Mouse (Mus musculus) CH12.LX (cell line): ENCODE measurements around the gene Thy1. TPM values are rescaled to one million over a fixed set of nuclear protein-coding genes. Genes with fewer than 3 reads are reported as not detected.
A peak's percentile ranks its signal among the peaks of the same experiment; 100 is the strongest.

Source experiments
- DNase-seq: peaks from one replicate; pipeline ENCODE4 v3.0.0-alpha.2; 2013; ENCODE audit errors: extremely low read depth
- H3K27ac ChIP-seq: 2 replicates; pipeline ENCODE4 v1.5.1; 2012; ENCODE audit warnings: low read depth, mild to moderate bottlenecking, control low read depth, moderate library complexity; ENCODE audit not compliant: insufficient read depth
- H3K27me3 ChIP-seq: replicated peaks from 2 replicates; pipeline ENCODE3; 2012; ENCODE audit warnings: inconsistent platforms
- H3K36me3 ChIP-seq, 2 experiments: replicated peaks in 1 of 2; 2 replicates each; pipeline versions ENCODE3 to v1.6.1; 2012; ENCODE audit warnings: inconsistent platforms in 1 of 2, low read length in 1 of 2, mild to moderate bottlenecking in 1 of 2, mixed read lengths in 1 of 2, moderate library complexity in 1 of 2; ENCODE audit not compliant: control insufficient read depth in 1 of 2, insufficient read depth in 1 of 2
- H3K4me1 ChIP-seq, 2 experiments: 2 replicates each; pipeline ENCODE4 v1.6.1; 2012; ENCODE audit warnings: inconsistent platforms in 1 of 2, moderate library complexity in 1 of 2; ENCODE audit not compliant: insufficient read depth in 2 of 2, control insufficient read depth in 1 of 2
- H3K4me2 ChIP-seq: 2 replicates; pipeline ENCODE4 v1.6.1; 2012; ENCODE audit warnings: low read depth, mild to moderate bottlenecking, control low read depth; ENCODE audit not compliant: poor library complexity, insufficient read depth, severe bottlenecking
- H3K4me3 ChIP-seq, 3 experiments: fragments of 150-350 bp in 1 of 3; sonication (generic) in 1 of 3; replicated peaks in 1 of 3; 2 replicates each; pipeline versions ENCODE3 to v1.5.1; 2011 to 2012; ENCODE audit warnings: low read depth in 2 of 3, low read length in 2 of 3, mild to moderate bottlenecking in 2 of 3, moderate library complexity in 2 of 3, control low read depth in 1 of 3, improper control_type of control experiment in 1 of 3, inconsistent platforms in 1 of 3, mixed read lengths in 1 of 3; ENCODE audit not compliant: poor library complexity in 1 of 3
- H3K79me2 ChIP-seq: replicated peaks from 2 replicates; pipeline ENCODE4 v1.6.1; 2012; ENCODE audit warnings: mild to moderate bottlenecking, moderate library complexity; ENCODE audit not compliant: control insufficient read depth, poor library complexity, insufficient read depth, severe bottlenecking; ENCODE audit errors: extremely low read depth
- H3K9ac ChIP-seq: 2 replicates; pipeline ENCODE4 v1.6.1; 2012; ENCODE audit warnings: low read depth, mild to moderate bottlenecking, control low read depth, moderate library complexity; ENCODE audit not compliant: insufficient read depth
- H3K9me3 ChIP-seq: replicated peaks from 2 replicates; pipeline ENCODE3; 2012; ENCODE audit warnings: low read length, inconsistent platforms, mixed read lengths
- E2F4 ChIP-seq: IDR thresholded peaks from 2 replicates; pipeline ENCODE4 v1.6.1; 2011; ENCODE audit warnings: low read depth, low read length, improper control_type of control experiment; ENCODE audit not compliant: insufficient replicate concordance
- ELF1 ChIP-seq: IDR thresholded peaks from 2 replicates; pipeline ENCODE4 v1.6.1; 2014; ENCODE audit warnings: low read depth, mild to moderate bottlenecking, inconsistent platforms, low read length, improper control_type of control experiment
- ETS1 ChIP-seq: conservative IDR thresholded peaks from 2 replicates; pipeline ENCODE4 v1.6.1; 2012; ENCODE audit warnings: low read depth, mild to moderate bottlenecking, inconsistent platforms, low read length, improper control_type of control experiment, moderate library complexity
- GABPA ChIP-seq: IDR thresholded peaks from 2 replicates; pipeline ENCODE4 v1.6.1; 2012; ENCODE audit warnings: low read depth, low read length, improper control_type of control experiment, inconsistent platforms; ENCODE audit not compliant: insufficient replicate concordance
- KAT2A ChIP-seq: IDR thresholded peaks from 2 replicates; pipeline ENCODE4 v1.6.1; 2012; ENCODE audit warnings: low read length, improper control_type of control experiment, inconsistent platforms; ENCODE audit not compliant: insufficient replicate concordance
- MAFK ChIP-seq: IDR thresholded peaks from 2 replicates; pipeline ENCODE4 v1.6.1; 2011; ENCODE audit warnings: low read length, improper control_type of control experiment; ENCODE audit not compliant: insufficient replicate concordance
- MAX ChIP-seq: IDR thresholded peaks from 2 replicates; pipeline ENCODE4 v1.6.1; 2011; ENCODE audit warnings: low read length, improper control_type of control experiment
- MXI1 ChIP-seq: IDR thresholded peaks from 2 replicates; pipeline ENCODE4 v1.6.1; 2011; ENCODE audit warnings: mild to moderate bottlenecking, low read depth, low read length, improper control_type of control experiment
- NELFE ChIP-seq: IDR thresholded peaks from 2 replicates; pipeline ENCODE4 v1.6.1; 2011; ENCODE audit warnings: low read depth, low read length, improper control_type of control experiment
- NRF1 ChIP-seq: IDR thresholded peaks from 2 replicates; pipeline ENCODE4 v1.6.1; 2014; ENCODE audit warnings: low read depth, mild to moderate bottlenecking, inconsistent platforms, low read length, improper control_type of control experiment, moderate library complexity
- PAX5 ChIP-seq: IDR thresholded peaks from 2 replicates; pipeline ENCODE4 v1.6.1; 2012; ENCODE audit warnings: low read length, inconsistent platforms, mixed read lengths
- POLR2A ChIP-seq: IDR thresholded peaks from 2 replicates; pipeline ENCODE4 v1.6.1; 2011; ENCODE audit warnings: low read depth, mild to moderate bottlenecking, improper control_type of control experiment, low read length
- SIN3A ChIP-seq: IDR thresholded peaks from 2 replicates; pipeline ENCODE4 v1.6.1; 2012; ENCODE audit warnings: low read length, improper control_type of control experiment, inconsistent platforms
- SMC3 ChIP-seq: IDR thresholded peaks from 2 replicates; pipeline ENCODE4 v1.6.1; 2011; ENCODE audit warnings: low read depth, low read length, improper control_type of control experiment
- TBP ChIP-seq: conservative IDR thresholded peaks from 2 replicates; pipeline ENCODE4 v1.6.1; 2011; ENCODE audit warnings: low read depth, low read length, improper control_type of control experiment
- TCF12 ChIP-seq: IDR thresholded peaks from 2 replicates; pipeline ENCODE4 v1.6.1; 2014; ENCODE audit warnings: low read depth, mild to moderate bottlenecking, inconsistent platforms, low read length, improper control_type of control experiment
- ZC3H11A ChIP-seq: IDR thresholded peaks from 2 replicates; pipeline ENCODE4 v1.6.1; 2012; ENCODE audit warnings: low read depth, mild to moderate bottlenecking, inconsistent platforms, low read length, improper control_type of control experiment
- ZKSCAN1 ChIP-seq: IDR thresholded peaks from 2 replicates; pipeline ENCODE4 v1.6.1; 2012; ENCODE audit warnings: low read depth, inconsistent platforms, low read length, improper control_type of control experiment, borderline replicate concordance
- dilution Hi-C: fragments of 300-500 bp; cut with MboI; formaldehyde crosslinking; loops from 2 replicates; pipeline ENCODE4 v1.14.3; 2020; ENCODE audit warnings: low sequenced_read_pairs; ENCODE audit not compliant: extremely low pct_unique_long_range_greater_than_20kb, extremely low pct_ligation_motif_present
- in situ Hi-C: fragments of 300-500 bp; cut with MboI; formaldehyde crosslinking; loops from 3 replicates; pipeline ENCODE4 v1.14.3; 2019; ENCODE audit warnings: low sequenced_read_pairs, low pct_ligation_motif_present, low pct_unique_long_range_greater_than_20kb, mixed read lengths
- polyA plus RNA-seq: library from polyadenylated mRNA; unstranded; fragments of >175 nt; gene quantifications from 2 replicates; pipeline ENCODE4 v1.2.1, GENCODE M21; 2012; ENCODE audit warnings: low read depth; ENCODE audit not compliant: insufficient read length
- total RNA-seq, 2 experiments: library from RNA; depleted of rRNA; stranded (reverse); fragments of 300-350 nt in 1 of 2; fragments of >200 nt in 1 of 2; gene quantifications; 2 replicates each; pipeline ENCODE4 v1.2.3; 2012 to 2014

The Thy1 gene
- total and polyA plus RNA-seq, 3 experiments, result not detected

DNA sequence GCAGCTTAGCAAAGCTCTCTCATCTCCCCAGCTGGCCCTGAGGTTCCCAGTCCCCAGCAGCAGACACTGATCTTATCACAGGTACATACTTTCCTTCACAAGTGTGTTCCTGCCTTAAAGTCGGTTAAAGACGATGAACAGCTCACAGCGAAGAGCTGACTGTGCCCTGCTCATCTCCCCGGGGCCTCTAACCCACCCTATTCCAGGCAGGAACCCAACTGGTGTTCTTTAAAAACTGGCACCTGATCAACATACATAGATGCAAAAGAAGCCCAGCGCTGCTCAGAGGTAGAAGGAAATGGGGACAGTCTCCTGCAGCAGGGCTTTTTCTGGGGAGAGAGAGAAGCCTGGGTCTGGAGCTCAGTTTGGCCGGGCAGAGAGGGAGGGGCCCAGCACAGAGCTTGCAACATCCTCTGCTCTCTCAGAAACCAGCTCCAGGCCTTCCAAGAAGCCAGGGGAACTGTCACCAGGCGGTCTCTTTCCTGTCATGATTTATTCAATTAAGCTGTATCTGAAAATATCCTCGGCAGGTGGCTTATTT, 30.4 kb upstream of the Thy1 start:
- no peak for DNase-seq
- Histone ChIP-seq H3K4me3 (no peak overlapping the region), H3K27me3 (peaks cover 45% of the 10 kb centered on the region), H3K36me3 (no peaks in the 10 kb centered on the region), H3K9me3 (peaks cover 3% of the 10 kb centered on the region), H3K79me2 (no peaks in the 10 kb centered on the region), H3K27ac (no peak overlapping the region), H3K9ac (no peak overlapping the region), H3K4me2 (no peak overlapping the region), H3K4me1 (peaks cover 0 to 23% of the 10 kb centered on the region in 2 experiments; a peak in 2 of 4 replicates)
- in situ Hi-C loops (no loop called here), dilution Hi-C loops (no loop called here)
- TF ChIP-seq TBP (0 out of 2 replicates have a peak, but pooled peaks have one; percentile 25), ZKSCAN1 (no peak)

DNA sequence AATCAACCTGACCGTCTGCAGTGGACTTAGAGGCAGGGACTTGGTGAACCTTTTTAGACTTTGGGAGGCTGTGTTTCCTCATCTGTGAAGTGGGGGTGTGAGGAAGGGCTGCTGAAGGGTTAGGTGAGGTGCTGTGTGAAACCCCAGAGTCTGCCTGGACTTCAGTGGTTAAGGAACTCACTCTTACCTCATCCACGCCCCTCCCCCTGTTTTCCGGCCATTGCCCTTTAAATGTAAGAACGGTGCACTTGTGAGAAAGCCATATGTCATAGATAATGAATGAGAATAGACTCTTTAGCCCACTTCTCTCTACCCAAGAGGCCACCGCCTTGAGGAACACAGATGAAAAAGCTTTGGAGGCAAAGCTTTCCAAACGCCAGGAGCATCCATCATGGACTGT, 29.4 kb upstream of the Thy1 start:
- no peak overlapping the region for H3K4me2 ChIP-seq
- H3K4me1 ChIP-seq, result peaks cover 0 to 23% of the 10 kb centered on the region in 2 experiments; a peak in 2 of 4 replicates
- no peak overlapping the region for H3K9ac ChIP-seq
- DNase-seq, result no peak
- in situ Hi-C loops, result no loop called here
- H3K27me3 ChIP-seq, result peaks cover 43% of the 10 kb centered on the region
- TF ChIP-seq ZC3H11A (no peak), MAX (no peak), TCF12 (no peak), MAFK (no peak), KAT2A (no peak), MXI1 (no peak), POLR2A (no peak), PAX5 (no peak), SIN3A (no peak), SMC3 (no peak), NRF1 (no peak), ELF1 (no peak), GABPA (no peak), ETS1 (no peak)
- dilution Hi-C loops, result no loop called here
- no peaks in the 10 kb centered on the region for H3K79me2 ChIP-seq
- peaks cover 3% of the 10 kb centered on the region for H3K9me3 ChIP-seq
- H3K27ac ChIP-seq, result no peak overlapping the region
- H3K4me3 ChIP-seq, result no peak overlapping the region
- H3K36me3 ChIP-seq, result no peaks in the 10 kb centered on the region

DNA sequence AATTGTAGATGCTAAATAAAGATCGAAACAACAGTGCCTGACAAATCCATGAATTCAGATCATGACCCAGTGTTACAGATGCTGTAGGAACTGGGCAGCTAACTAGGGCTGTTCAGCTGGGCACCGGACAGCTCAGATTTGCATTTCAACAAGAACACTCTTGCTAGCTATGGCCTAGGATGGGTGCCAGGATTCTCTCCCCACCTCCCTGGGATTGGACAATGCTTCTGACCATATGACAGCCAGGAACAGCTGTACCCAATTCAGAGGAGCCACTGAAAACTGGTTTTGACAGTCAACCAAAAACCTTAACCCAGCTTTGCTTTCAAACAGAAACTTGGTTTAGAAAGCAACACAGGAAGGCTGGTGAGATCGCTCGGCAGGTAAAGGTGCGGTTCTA, 26.9 kb upstream of the Thy1 start:
- dilution Hi-C loops (no loop called here), in situ Hi-C loops (no loop called here)
- no peaks in the 10 kb centered on the region for H3K36me3 ChIP-seq
- H3K9ac ChIP-seq, result no peak overlapping the region
- DNase-seq, result no peak
- H3K9me3 ChIP-seq, result no peaks in the 10 kb centered on the region
- H3K4me1 ChIP-seq, result peaks cover 0 to 20% of the 10 kb centered on the region in 2 experiments; a peak in 2 of 4 replicates
- TF ChIP-seq NELFE (no peak), E2F4 (no peak), SIN3A (no peak)
- peaks cover 34% of the 10 kb centered on the region for H3K27me3 ChIP-seq
- no peak overlapping the region for H3K4me2 ChIP-seq
- H3K79me2 ChIP-seq, result no peaks in the 10 kb centered on the region
- H3K27ac ChIP-seq, result no peak overlapping the region
- H3K4me3 ChIP-seq, result no peak overlapping the region
